Mouse (Mus musculus) liver, embryonic 15.5 days (tissue): ENCODE data around the gene Ccdc125. TPM values are rescaled to one million over a fixed set of nuclear protein-coding genes. Genes with fewer than 3 reads are reported as not detected.
A peak's percentile ranks its signal among the peaks of the same experiment; 100 is the strongest.

Experiments
- ATAC-seq: fragments of 200-750 bp; cut with Nextera tagmentation; 2 replicates; pipeline ENCODE4 v1.8.0; 2017; ENCODE audit warnings: moderate number of reproducible peaks, mild to moderate bottlenecking, moderate library complexity; ENCODE audit not compliant: insufficient read depth
- H3K27ac ChIP-seq: fragments of 300-500 bp; sonication (generic); replicated peaks from 2 replicates; pipeline ENCODE4 v1.5.1; 2015; ENCODE audit warnings: mild to moderate bottlenecking, inconsistent platforms
- H3K27me3 ChIP-seq: fragments of 300-500 bp; sonication (generic); 2 replicates; pipeline ENCODE4 v1.6.1; 2015; ENCODE audit warnings: mild to moderate bottlenecking, inconsistent platforms
- H3K36me3 ChIP-seq: fragments of 300-500 bp; sonication (generic); replicated peaks from 2 replicates; pipeline ENCODE4 v1.6.1; 2015; ENCODE audit warnings: moderate library complexity, mild to moderate bottlenecking, inconsistent platforms
- H3K4me1 ChIP-seq: fragments of 300-500 bp; sonication (generic); replicated peaks from 2 replicates; pipeline ENCODE4 v1.6.1; 2015; ENCODE audit warnings: inconsistent platforms
- H3K4me2 ChIP-seq: fragments of 300-500 bp; sonication (generic); 2 replicates; pipeline ENCODE4 v1.6.1; 2015; ENCODE audit warnings: moderate library complexity, mild to moderate bottlenecking, inconsistent platforms
- H3K4me3 ChIP-seq: fragments of 300-500 bp; sonication (generic); replicated peaks from 2 replicates; pipeline ENCODE4 v1.5.1; 2015; ENCODE audit warnings: mild to moderate bottlenecking, inconsistent platforms
- H3K9ac ChIP-seq: fragments of 300-500 bp; sonication (generic); 2 replicates; pipeline ENCODE4 v1.6.1; 2015; ENCODE audit warnings: moderate library complexity, mild to moderate bottlenecking, inconsistent platforms
- H3K9me3 ChIP-seq: fragments of 300-500 bp; sonication (generic); replicated peaks from 2 replicates; pipeline ENCODE4 v1.6.1; 2016; ENCODE audit warnings: inconsistent platforms
- WGBS: fragments of 180-500 bp; shearing (Covaris S2); methylation state at CpG from one replicate; pipeline ENCODE4 v1.1.7; 2015; ENCODE audit warnings: mixed read lengths; ENCODE audit not compliant: insufficient replicate concordance; 5-methylcytosine and 5-hydroxymethylcytosine counted together
- polyA plus RNA-seq: library from polyadenylated mRNA; unstranded; fragments of >200 nt; fragmentation: Nextera tagmentation; extraction: Ambion mirVana; gene quantifications from 2 replicates; pipeline ENCODE4 v1.2.1, GENCODE M21; 2015

Ccdc125 gene
- polyA plus RNA-seq, 1 experiment from 2014 or later: 6.2 TPM

- WGBS: under 1% methylated on average over 52 of the region's 52 CpGs
- Histone ChIP-seq H3K4me3 (peak within 1 kb of the TSS; percentile 83), H3K27ac (peak within 1 kb of the TSS; percentile 92), H3K36me3 (peaks cover 12% of the 10 kb centered on the region), H3K9me3 (no peaks in the 10 kb centered on the region), H3K27me3 (no peaks in the 10 kb centered on the region), H3K4me1 (peaks cover 71% of the 10 kb centered on the region), H3K9ac (peak within 1 kb of the TSS; percentile 83), H3K4me2 (peak within 1 kb of the TSS; percentile 87)
- ATAC-seq: peak; percentile 91
Observed at GRCm38 (mm10) chr13:100744036-100744744, 74.7 kb downstream of the Ccdc125 start, which contains the start of gene Mrps36. Mrps36 (minus strand) TSS chr13:100744659.

GRCm38 (mm10) chr13:100746090-100746489 is 76.6 kb downstream of the Ccdc125 start:
- 84% methylated on average over 3 of the region's 3 CpGs for WGBS
- H3K4me2 ChIP-seq: no peak overlapping the region
- no peak overlapping the region for H3K9ac ChIP-seq
- peaks cover 78% of the 10 kb centered on the region for H3K4me1 ChIP-seq
- no peak overlapping the region for H3K27ac ChIP-seq
- no peak for ATAC-seq
- H3K4me3 ChIP-seq: no peak overlapping the region
- no peaks in the 10 kb centered on the region for H3K27me3 ChIP-seq
- no peaks in the 10 kb centered on the region for H3K9me3 ChIP-seq
- no peaks in the 10 kb centered on the region for H3K36me3 ChIP-seq

Other genes with a start within 250 kb of the Ccdc125 start
- not detected in 2 replicates for gene Naip1, start 216.8 kb upstream of the Ccdc125 start, polyA plus RNA-seq
- gene Gtf2h2, start 177.1 kb upstream of the Ccdc125 start, polyA plus RNA-seq: 23.6 and 25.5 TPM in 2 replicates
- gene Ocln, start 117.0 kb upstream of the Ccdc125 start, polyA plus RNA-seq: 10.0 and 10.9 TPM in 2 replicates
- gene Marveld2, start 52.7 kb upstream of the Ccdc125 start, polyA plus RNA-seq: 7.3 and 8.8 TPM in 2 replicates
- gene Ak6, start 18.7 kb upstream of the Ccdc125 start, polyA plus RNA-seq: 141 and 145 TPM in 2 replicates
- 10.4 and 11.9 TPM in 2 replicates for gene Rad17, start 18.7 kb upstream of the Ccdc125 start, polyA plus RNA-seq
- 10.7 and 12.4 TPM in 2 replicates for gene Taf9, start 18.1 kb upstream of the Ccdc125 start, polyA plus RNA-seq
- 31.9 and 32.1 TPM in 2 replicates for gene Cdk7, start 61.2 kb downstream of the Ccdc125 start, polyA plus RNA-seq
- gene Mrps36, start 74.9 kb downstream of the Ccdc125 start, polyA plus RNA-seq: 83.5 and 107 TPM in 2 replicates
- gene Cenph, start 106.2 kb downstream of the Ccdc125 start, polyA plus RNA-seq: 26.5 and 31.0 TPM in 2 replicates
- 221 and 222 TPM in 2 replicates for gene Ccnb1, start 116.9 kb downstream of the Ccdc125 start, polyA plus RNA-seq
- gene Slc30a5, start 163.7 kb downstream of the Ccdc125 start, polyA plus RNA-seq: 25.1 and 25.5 TPM in 2 replicates